Mouse (Mus musculus): Measurements from ENCODE around the gene Olfr279. TPM values are rescaled to one million over a fixed set of nuclear protein-coding genes. Genes with fewer than 3 reads are reported as not detected.

Gene Olfr279
- not detected in 2 replicates for polyA plus RNA-seq (2015; fragmentation: Nextera tagmentation; extraction: Ambion mirVana)

- H3K9ac ChIP-seq: no peak within 1 kb of the TSS
- no peak for ATAC-seq (replicated peaks)
- H3K4me1 ChIP-seq: no peaks in the 10 kb centered on the region
- no peak within 1 kb of the TSS for H3K4me3 ChIP-seq
- no peaks in the 10 kb centered on the region for H3K9me3 ChIP-seq
- WGBS: 58% methylated on average over 4 of the region's 4 CpGs
- H3K4me2 ChIP-seq: no peak within 1 kb of the TSS
- no peaks in the 10 kb centered on the region for H3K27me3 ChIP-seq (replicated peaks)
- H3K27ac ChIP-seq: no peak within 1 kb of the TSS
- no peaks in the 10 kb centered on the region for H3K36me3 ChIP-seq (replicated peaks)
These were observed at the start of gene Olfr279 for GRCm38 (mm10) chr15:98492102-98492501. Gene Olfr279 (plus strand): TSS chr15:98492402.

- Histone ChIP-seq H3K4me1 (no peaks in the 10 kb centered on the region), H3K4me2 (no peak overlapping the region), H3K4me3 (no peak overlapping the region), H3K9ac (no peak overlapping the region), H3K36me3 (replicated peaks) (no peaks in the 10 kb centered on the region), H3K27ac (no peak overlapping the region), H3K9me3 (no peaks in the 10 kb centered on the region; the same call in 1 of the 2 replicates), H3K27me3 (replicated peaks) (no peaks in the 10 kb centered on the region)
- WGBS: 83% methylated on average over 3 of the region's 3 CpGs
- no peak for ATAC-seq (replicated peaks)
These were observed 47.6 kb upstream of the Olfr279 start for GRCm38 (mm10) chr15:98444561-98444960.

- Histone ChIP-seq H3K27me3 (replicated peaks) (no peaks in the 10 kb centered on the region), H3K4me1 (no peaks in the 10 kb centered on the region), H3K4me2 (no peak overlapping the region), H3K4me3 (no peak overlapping the region), H3K36me3 (replicated peaks) (no peaks in the 10 kb centered on the region), H3K27ac (no peak overlapping the region), H3K9me3 (no peaks in the 10 kb centered on the region; the same call in 1 of the 2 replicates), H3K9ac (no peak overlapping the region)
- ATAC-seq (replicated peaks): no peak
- WGBS: 72% methylated on average over 4 of the region's 4 CpGs
These were observed 43.7 kb upstream of the Olfr279 start for GRCm38 (mm10) chr15:98448521-98448920.

GRCm38 (mm10) chr15:98452288-98452687 lies 39.9 kb upstream of the Olfr279 start, which contains the start of gene Olfr281:
Gene Olfr281 (plus strand): TSS chr15:98452588.
- Histone ChIP-seq H3K4me3 (no peak within 1 kb of the TSS), H3K9me3 (no peaks in the 10 kb centered on the region), H3K27me3 (replicated peaks) (no peaks in the 10 kb centered on the region), H3K27ac (no peak within 1 kb of the TSS), H3K4me2 (no peak within 1 kb of the TSS), H3K9ac (no peak within 1 kb of the TSS), H3K36me3 (replicated peaks) (no peaks in the 10 kb centered on the region), H3K4me1 (no peaks in the 10 kb centered on the region)
- 88% methylated on average over 7 of the region's 7 CpGs for WGBS
- no peak for ATAC-seq (replicated peaks)

- Histone ChIP-seq H3K4me3 (no peak within 1 kb of the TSS), H3K4me2 (no peak within 1 kb of the TSS), H3K27ac (no peak within 1 kb of the TSS), H3K9me3 (no peaks in the 10 kb centered on the region), H3K4me1 (no peaks in the 10 kb centered on the region), H3K27me3 (replicated peaks) (no peaks in the 10 kb centered on the region), H3K36me3 (replicated peaks) (no peaks in the 10 kb centered on the region), H3K9ac (no peak within 1 kb of the TSS)
- WGBS: 86% methylated on average over 4 of the region's 4 CpGs
- no peak for ATAC-seq (replicated peaks)
These were observed 22.6 kb upstream of the Olfr279 start, which contains the start of gene OR5BS1P for GRCm38 (mm10) chr15:98469596-98469995. Gene OR5BS1P (plus strand): TSS chr15:98469896.

GRCm38 (mm10) chr15:98471539-98471938 lies 20.7 kb upstream of the Olfr279 start:
- Histone ChIP-seq H3K4me2 (no peak overlapping the region), H3K9ac (no peak overlapping the region), H3K36me3 (replicated peaks) (no peaks in the 10 kb centered on the region), H3K4me3 (no peak overlapping the region), H3K9me3 (no peaks in the 10 kb centered on the region), H3K27ac (no peak overlapping the region), H3K27me3 (replicated peaks) (no peaks in the 10 kb centered on the region), H3K4me1 (no peaks in the 10 kb centered on the region)
- no peak for ATAC-seq (replicated peaks)
- WGBS: 93% methylated on average over 13 of the region's 13 CpGs

- H3K4me1 ChIP-seq: no peaks in the 10 kb centered on the region
- WGBS: 81% methylated on average over 10 of the region's 10 CpGs
- H3K27me3 ChIP-seq (replicated peaks): no peaks in the 10 kb centered on the region
- H3K9me3 ChIP-seq: no peaks in the 10 kb centered on the region
- no peak overlapping the region for H3K4me2 ChIP-seq
- H3K27ac ChIP-seq: no peak overlapping the region
- H3K4me3 ChIP-seq: no peak overlapping the region
- H3K36me3 ChIP-seq (replicated peaks): no peaks in the 10 kb centered on the region
- no peak for ATAC-seq (replicated peaks)
- no peak overlapping the region for H3K9ac ChIP-seq
These were observed 17.2 kb upstream of the Olfr279 start for GRCm38 (mm10) chr15:98474958-98475357.

GRCm38 (mm10) chr15:98475382-98475781 lies 16.8 kb upstream of the Olfr279 start:
- Histone ChIP-seq H3K9ac (no peak overlapping the region), H3K4me2 (no peak overlapping the region), H3K36me3 (replicated peaks) (no peaks in the 10 kb centered on the region), H3K27me3 (replicated peaks) (no peaks in the 10 kb centered on the region), H3K4me3 (no peak overlapping the region), H3K4me1 (no peaks in the 10 kb centered on the region), H3K27ac (no peak overlapping the region), H3K9me3 (no peaks in the 10 kb centered on the region)
- no peak for ATAC-seq (replicated peaks)
- 55% methylated on average over 10 of the region's 10 CpGs for WGBS

- ATAC-seq (replicated peaks): no peak
- Histone ChIP-seq H3K4me1 (no peaks in the 10 kb centered on the region), H3K4me2 (no peak overlapping the region), H3K27ac (no peak overlapping the region), H3K36me3 (replicated peaks) (no peaks in the 10 kb centered on the region), H3K9ac (no peak overlapping the region), H3K9me3 (no peaks in the 10 kb centered on the region), H3K4me3 (no peak overlapping the region), H3K27me3 (replicated peaks) (no peaks in the 10 kb centered on the region)
- 81% methylated on average over 5 of the region's 5 CpGs for WGBS
These were observed 15.9 kb upstream of the Olfr279 start for GRCm38 (mm10) chr15:98476281-98476680.

- ATAC-seq (replicated peaks): no peak
- Histone ChIP-seq H3K27me3 (replicated peaks) (no peaks in the 10 kb centered on the region), H3K4me3 (no peak overlapping the region), H3K4me2 (no peak overlapping the region), H3K9ac (no peak overlapping the region), H3K36me3 (replicated peaks) (no peaks in the 10 kb centered on the region), H3K4me1 (no peaks in the 10 kb centered on the region), H3K9me3 (no peaks in the 10 kb centered on the region), H3K27ac (no peak overlapping the region)
- WGBS: 70% methylated on average over 7 of the region's 7 CpGs
These were observed 12.6 kb upstream of the Olfr279 start for GRCm38 (mm10) chr15:98479568-98480102.

GRCm38 (mm10) chr15:98482701-98483100 lies 9.5 kb upstream of the Olfr279 start, which contains the start of gene Lalba:
Gene Lalba (minus strand): TSS chr15:98482721.
- no peaks in the 10 kb centered on the region for H3K36me3 ChIP-seq (replicated peaks)
- no peaks in the 10 kb centered on the region for H3K9me3 ChIP-seq
- no peaks in the 10 kb centered on the region for H3K27me3 ChIP-seq (replicated peaks)
- H3K4me3 ChIP-seq: no peak within 1 kb of the TSS
- ATAC-seq (replicated peaks): no peak
- H3K27ac ChIP-seq: no peak within 1 kb of the TSS
- H3K4me1 ChIP-seq: no peaks in the 10 kb centered on the region
- H3K9ac ChIP-seq: no peak within 1 kb of the TSS
- WGBS: 56% methylated on average over 3 of the region's 3 CpGs
- no peak within 1 kb of the TSS for H3K4me2 ChIP-seq

GRCm38 (mm10) chr15:98483907-98484886 lies 8.0 kb upstream of the Olfr279 start:
- WGBS: 75% methylated on average over 18 of the region's 18 CpGs
- ATAC-seq (replicated peaks): no peak

More at GRCm38 (mm10) chr15:98483907-98484886, 8.0 kb upstream of the Olfr279 start:
- H3K27me3 ChIP-seq (replicated peaks): no peaks in the 10 kb centered on the region
- H3K4me2 ChIP-seq: no peak overlapping the region
- H3K4me1 ChIP-seq: no peaks in the 10 kb centered on the region
- H3K9ac ChIP-seq: no peak overlapping the region
- H3K36me3 ChIP-seq (replicated peaks): no peaks in the 10 kb centered on the region
- no peak overlapping the region for H3K27ac ChIP-seq
- no peaks in the 10 kb centered on the region for H3K9me3 ChIP-seq
- no peak overlapping the region for H3K4me3 ChIP-seq

Data from midbrain, embryonic 15.5 days (tissue).